Mouse (Mus musculus): ENCODE results near the gene Mip. TPM values are rescaled to one million over a fixed set of nuclear protein-coding genes. Genes with fewer than 3 reads are reported as not detected.
A peak's percentile ranks its signal among the peaks of the same experiment; 100 is the strongest.

The Mip gene
- total and polyA plus RNA-seq, 3 experiments, result not detected

GRCm38 (mm10) chr10:128209311-128210009 lies 16.2 kb upstream of the Mip start:
- Histone ChIP-seq H3K27ac (ENCODE audit: insufficient read depth, low read depth) (no peak overlapping the region), H3K4me3 (replicated peaks in 1 of 3; ENCODE audit: low read depth in 2 of 3, low read length in 2 of 3, poor library complexity in 1 of 3) (peak overlapping the region in 2 of 3 experiments; percentile 15 to 31), H3K9me3 (replicated peaks; ENCODE audit: low read length) (no peaks in the 10 kb centered on the region), H3K4me2 (ENCODE audit: insufficient read depth, low read depth, poor library complexity, severe bottlenecking) (peak overlapping the region; percentile 24), H3K36me3 (replicated peaks in 1 of 2; ENCODE audit: control insufficient read depth in 1 of 2, insufficient read depth in 1 of 2, low read length in 1 of 2) (peaks cover 3 to 33% of the 10 kb centered on the region in 2 experiments), H3K9ac (ENCODE audit: insufficient read depth, low read depth) (no peak overlapping the region; the same call in 1 of the 2 replicates), H3K4me1 (ENCODE audit: control insufficient read depth in 1 of 2, insufficient read depth in 2 of 2) (peaks cover 9 to 48% of the 10 kb centered on the region in 2 experiments), H3K27me3 (replicated peaks) (no peaks in the 10 kb centered on the region), H3K79me2 (replicated peaks; ENCODE audit: control insufficient read depth, extremely low read depth, insufficient read depth, poor library complexity, severe bottlenecking) (peaks cover 16% of the 10 kb centered on the region)
- dilution Hi-C loops (cut with MboI; ENCODE audit: extremely low pct_ligation_motif_present, extremely low pct_unique_long_range_greater_than_20kb, low sequenced_read_pairs) (no loop called here), in situ Hi-C loops (cut with MboI; ENCODE audit: low pct_ligation_motif_present, low pct_unique_long_range_greater_than_20kb, low sequenced_read_pairs) (no loop called here)
- no peak for TF ChIP-seq IRF4 (IDR thresholded peaks at IDR 0.05; ENCODE audit: low read depth, low read length)
- no peak for TF ChIP-seq ZC3H11A (IDR thresholded peaks at IDR 0.05; ENCODE audit: low read depth, low read length)
- TF ChIP-seq MXI1 (IDR thresholded peaks at IDR 0.05; ENCODE audit: low read depth, low read length), result peak; percentile 78
- no peak for TF ChIP-seq RCOR1 (conservative IDR thresholded peaks at IDR 0.05; ENCODE audit: low read depth, low read length)
- TF ChIP-seq SIN3A (IDR thresholded peaks at IDR 0.05; ENCODE audit: low read length), result peak; percentile 64; the same call in 1 of the 2 replicates
- no peak for TF ChIP-seq UBTF (IDR thresholded peaks at IDR 0.05; ENCODE audit: low read depth, low read length)
- 0 out of 2 replicates have a peak, but pooled peaks have one; percentile 39 for TF ChIP-seq EP300 (IDR thresholded peaks at IDR 0.05; ENCODE audit: low read length)
- peak; percentile 86 for TF ChIP-seq MYC (IDR thresholded peaks at IDR 0.05; ENCODE audit: low read depth, low read length)
- peak; percentile 50; the same call in 1 of the 2 replicates for TF ChIP-seq ETS1 (conservative IDR thresholded peaks at IDR 0.05; ENCODE audit: low read depth, low read length)
- peak; percentile 86 for TF ChIP-seq MEF2A (IDR thresholded peaks at IDR 0.05; ENCODE audit: borderline replicate concordance, low read depth, low read length)
- TF ChIP-seq TBP (conservative IDR thresholded peaks at IDR 0.05; ENCODE audit: low read depth, low read length), result no peak
- peak; percentile 69 for TF ChIP-seq BHLHE40 (IDR thresholded peaks at IDR 0.05; ENCODE audit: low read depth, low read length)
- no peak for TF ChIP-seq ZKSCAN1 (IDR thresholded peaks at IDR 0.05; ENCODE audit: borderline replicate concordance, low read depth, low read length)
- TF ChIP-seq MAX (IDR thresholded peaks at IDR 0.05; ENCODE audit: low read length), result peak; percentile 78
- peak; percentile 13; the same call in 1 of the 2 replicates for TF ChIP-seq HCFC1 (IDR thresholded peaks at IDR 0.05; ENCODE audit: low read depth, low read length)
- 0 out of 2 replicates have a peak, but pooled peaks have one; percentile 33 for TF ChIP-seq TCF12 (IDR thresholded peaks at IDR 0.05; ENCODE audit: low read depth, low read length)
- peak; percentile 68 for DNase-seq (ENCODE audit: extremely low read depth)

- dilution Hi-C loops (cut with MboI; ENCODE audit: extremely low pct_ligation_motif_present, extremely low pct_unique_long_range_greater_than_20kb, low sequenced_read_pairs), result no loop called here
- Histone ChIP-seq H3K4me1 (ENCODE audit: control insufficient read depth in 1 of 2, insufficient read depth in 2 of 2) (peaks cover 9 to 48% of the 10 kb centered on the region in 2 experiments), H3K4me3 (replicated peaks in 1 of 3; ENCODE audit: low read depth in 2 of 3, low read length in 2 of 3, poor library complexity in 1 of 3) (peak overlapping the region in 2 of 3 experiments; percentile 82 to 96), H3K36me3 (replicated peaks in 1 of 2; ENCODE audit: control insufficient read depth in 1 of 2, insufficient read depth in 1 of 2, low read length in 1 of 2) (peaks cover 3 to 29% of the 10 kb centered on the region in 2 experiments), H3K27me3 (replicated peaks) (no peaks in the 10 kb centered on the region), H3K79me2 (replicated peaks; ENCODE audit: control insufficient read depth, extremely low read depth, insufficient read depth, poor library complexity, severe bottlenecking) (peaks cover 16% of the 10 kb centered on the region), H3K9me3 (replicated peaks; ENCODE audit: low read length) (no peaks in the 10 kb centered on the region), H3K27ac (ENCODE audit: insufficient read depth, low read depth) (no peak overlapping the region), H3K9ac (ENCODE audit: insufficient read depth, low read depth) (peak overlapping the region; percentile 86), H3K4me2 (ENCODE audit: insufficient read depth, low read depth, poor library complexity, severe bottlenecking) (peak overlapping the region; percentile 24)
- in situ Hi-C loops (cut with MboI; ENCODE audit: low pct_ligation_motif_present, low pct_unique_long_range_greater_than_20kb, low sequenced_read_pairs), result no loop called here
- no peak for DNase-seq (ENCODE audit: extremely low read depth)
- TF ChIP-seq CTCF (conservative IDR thresholded peaks at IDR 0.05 in 1 of 2, IDR thresholded peaks at IDR 0.05 in 1 of 2; ENCODE audit: low read depth in 2 of 2, low read length in 2 of 2), result no peak
- no peak for TF ChIP-seq BHLHE40 (IDR thresholded peaks at IDR 0.05; ENCODE audit: low read depth, low read length)
- TF ChIP-seq CHD1 (IDR thresholded peaks at IDR 0.05; ENCODE audit: low read depth, low read length), result no peak
- TF ChIP-seq POLR2AphosphoS2 (IDR thresholded peaks at IDR 0.05; ENCODE audit: low read depth, low read length), result no peak
- no peak for TF ChIP-seq MAFK (IDR thresholded peaks at IDR 0.05; ENCODE audit: insufficient replicate concordance, low read length)
- no peak for TF ChIP-seq ZNF384 (IDR thresholded peaks at IDR 0.05; ENCODE audit: low read depth, low read length)
- no peak for TF ChIP-seq JUND (conservative IDR thresholded peaks at IDR 0.05; ENCODE audit: low read depth, low read length)
- TF ChIP-seq E2F4 (IDR thresholded peaks at IDR 0.05; ENCODE audit: insufficient replicate concordance, low read depth, low read length), result no peak
- TF ChIP-seq USF2 (conservative IDR thresholded peaks at IDR 0.05; ENCODE audit: low read depth, low read length), result no peak
- no peak; the same call in 1 of the 2 replicates for TF ChIP-seq SIN3A (IDR thresholded peaks at IDR 0.05; ENCODE audit: low read length)
Measured at GRCm38 (mm10) chr10:128210131-128210530, 15.5 kb upstream of the Mip start.
